Mouse (Mus musculus) bone marrow, adult 2 months (tissue): ENCODE measurements around the gene Amh. TPM values are rescaled to one million over a fixed set of nuclear protein-coding genes. Genes with fewer than 3 reads are reported as not detected.

ENCODE experiments used
- H3K27ac ChIP-seq: fragments of 200-500 bp; 2 replicates; pipeline ENCODE4 v1.5.1; 2012; ENCODE audit warnings: low read depth, mild to moderate bottlenecking, control low read depth, inconsistent platforms, low read length; ENCODE audit not compliant: control insufficient read depth, poor library complexity, insufficient read depth
- H3K4me1 ChIP-seq: fragments of 200-500 bp; 2 replicates; pipeline ENCODE4 v1.6.1; 2011; ENCODE audit warnings: low read length; ENCODE audit not compliant: control insufficient read depth, insufficient read depth
- H3K4me3 ChIP-seq: fragments of 200-500 bp; replicated peaks from 2 replicates; pipeline ENCODE3; 2011; ENCODE audit warnings: mild to moderate bottlenecking, low read depth, low read length, control low read depth; ENCODE audit not compliant: control insufficient read depth
- CTCF ChIP-seq: fragments of 200-500 bp; IDR thresholded peaks from 2 replicates; pipeline ENCODE4 v1.5.1; 2011; ENCODE audit warnings: low read length, control low read depth; ENCODE audit not compliant: control insufficient read depth, insufficient read depth
- POLR2A ChIP-seq: fragments of 200-500 bp; IDR thresholded peaks from 2 replicates; pipeline ENCODE4 v1.6.1; 2011; ENCODE audit warnings: low read depth, mild to moderate bottlenecking, control low read depth, low read length, borderline replicate concordance; ENCODE audit not compliant: control insufficient read depth
- WGBS: fragments of 180-500 bp; shearing (Covaris S2); methylation state at CpG from one replicate; pipeline ENCODE4 v1.1.7; 2018; 5-methylcytosine and 5-hydroxymethylcytosine counted together
- polyA plus RNA-seq: library from polyadenylated mRNA; stranded (reverse); fragments of >200 nt; gene quantifications from 2 replicates; pipeline ENCODE4 v1.2.4, GENCODE M21; 2011; ENCODE audit warnings: low replicate concordance; ENCODE audit not compliant: missing spikeins, insufficient read depth, insufficient read length

Gene Amh
- polyA plus RNA-seq, 1 experiment: 3.0 TPM

- Histone ChIP-seq H3K27ac (peak overlapping the region; percentile 97), H3K4me1 (peaks cover 6% of the 10 kb centered on the region), H3K4me3 (peak overlapping the region; percentile 98)
- 26% methylated on average over 3 of the region's 3 CpGs for WGBS
- TF ChIP-seq CTCF (peak; percentile 17; the same call in 1 of the 2 replicates), POLR2A (no peak)
These were observed 51.2 kb downstream of the Amh start for GRCm38 (mm10) chr10:80856267-80856666.

- Histone ChIP-seq H3K4me1 (peaks cover 6% of the 10 kb centered on the region), H3K4me3 (peak overlapping the region; percentile 64), H3K27ac (peak overlapping the region; percentile 97)
- WGBS: 58% methylated on average over 5 of the region's 5 CpGs
- TF ChIP-seq POLR2A: peak; percentile 71
- no peak for TF ChIP-seq CTCF
These were observed 51.9 kb downstream of the Amh start for GRCm38 (mm10) chr10:80856908-80857307.

Other genes with a start within 250 kb of the Amh start
- gene Rexo1, start 243.7 kb upstream of the Amh start, polyA plus RNA-seq: 46.3 and 55.3 TPM in 2 replicates
- 13.4 and 18.6 TPM in 2 replicates for gene Klf16, start 227.9 kb upstream of the Amh start, polyA plus RNA-seq
- gene Abhd17a, start 214.9 kb upstream of the Amh start, polyA plus RNA-seq: 44.4 and 53.1 TPM in 2 replicates
- gene Scamp4, start 202.4 kb upstream of the Amh start, polyA plus RNA-seq: 12.9 and 17.2 TPM in 2 replicates
- 2.2 and 3.2 TPM in 2 replicates for gene Adat3, start 202.4 kb upstream of the Amh start, polyA plus RNA-seq
- 2.0 and 2.4 TPM in 2 replicates for gene Gm49322, start 199.2 kb upstream of the Amh start, polyA plus RNA-seq
- 49.9 and 75.2 TPM in 2 replicates for gene Csnk1g2, start 182.4 kb upstream of the Amh start, polyA plus RNA-seq
- 7.0 and 22.1 TPM in 2 replicates for gene Btbd2, start 148.2 kb upstream of the Amh start, polyA plus RNA-seq
- gene Mknk2, start 127.1 kb upstream of the Amh start, polyA plus RNA-seq: 70.5 and 89.6 TPM in 2 replicates
- gene Mob3a, start 103.3 kb upstream of the Amh start, polyA plus RNA-seq: 16.3 and 45.8 TPM in 2 replicates
- 22.9 and 33.3 TPM in 2 replicates for gene Izumo4, start 103.1 kb upstream of the Amh start, polyA plus RNA-seq
- 35.9 and 68.0 TPM in 2 replicates for gene Ap3d1, start 63.0 kb upstream of the Amh start, polyA plus RNA-seq
- 30.8 and 55.1 TPM in 2 replicates for gene Dot1l, start 50.0 kb upstream of the Amh start, polyA plus RNA-seq
- gene Sf3a2, start 7.0 kb upstream of the Amh start, polyA plus RNA-seq: 26.5 and 34.5 TPM in 2 replicates
- 123 and 186 TPM in 2 replicates for gene Plekhj1, start 6.6 kb upstream of the Amh start, polyA plus RNA-seq
- 1.4 TPM in 1 of 2 replicates, not detected in the other for gene Jsrp1, start 8.3 kb downstream of the Amh start, polyA plus RNA-seq
- gene Oaz1, start 21.4 kb downstream of the Amh start, polyA plus RNA-seq: 672 and 986 TPM in 2 replicates
- gene Lingo3, start 38.8 kb downstream of the Amh start, polyA plus RNA-seq: not detected in 2 replicates
- 114 and 136 TPM in 2 replicates for gene Lsm7, start 50.0 kb downstream of the Amh start, polyA plus RNA-seq
- 68.6 and 109 TPM in 2 replicates for gene Sppl2b, start 50.0 kb downstream of the Amh start, polyA plus RNA-seq
- gene Tmprss9, start 66.6 kb downstream of the Amh start, polyA plus RNA-seq: not detected in 2 replicates
- gene Timm13, start 95.7 kb downstream of the Amh start, polyA plus RNA-seq: 78.1 and 118 TPM in 2 replicates
- 10.7 and 29.8 TPM in 2 replicates for gene Lmnb2, start 113.0 kb downstream of the Amh start, polyA plus RNA-seq
- 6.3 and 17.9 TPM in 2 replicates for gene Gadd45b, start 124.8 kb downstream of the Amh start, polyA plus RNA-seq
- gene Gng7, start 209.7 kb downstream of the Amh start, polyA plus RNA-seq: not detected in 2 replicates
- gene Diras1, start 220.4 kb downstream of the Amh start, polyA plus RNA-seq: not detected in 2 replicates
- 3.7 and 3.9 TPM in 2 replicates for gene Slc39a3, start 232.2 kb downstream of the Amh start, polyA plus RNA-seq